ENCODE assay signal across 8 mouse cellular contexts in the genomic region with DNA sequence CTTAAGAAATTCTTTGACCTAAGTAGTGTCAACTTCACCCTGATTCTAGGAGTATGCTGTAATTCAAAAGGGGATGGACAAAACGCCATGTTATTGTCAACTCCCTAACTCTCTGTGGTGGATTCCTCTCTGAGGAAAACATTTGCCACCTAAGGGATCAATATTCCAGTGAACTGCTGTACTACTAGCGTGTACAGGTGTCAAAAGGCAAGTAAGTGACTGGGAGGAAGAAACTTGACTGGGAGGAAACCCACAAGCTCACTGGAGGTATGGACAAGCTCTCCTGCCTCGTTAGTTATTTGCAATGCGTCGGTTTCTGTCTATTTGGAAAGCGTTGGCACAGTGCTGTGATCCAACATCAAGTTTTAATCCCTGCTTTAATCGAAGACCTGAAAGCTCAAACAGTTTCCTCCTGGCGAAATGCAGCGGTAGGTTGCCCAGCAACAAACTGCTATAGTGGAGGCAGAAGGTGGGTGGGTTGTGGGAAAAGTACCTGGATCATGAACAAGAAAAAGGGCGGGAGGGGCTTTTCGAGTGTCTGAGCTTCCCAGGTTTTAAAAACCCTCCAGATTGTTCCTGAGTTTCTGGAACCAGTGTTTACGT. TPM values are rescaled to one million over a fixed set of nuclear protein-coding genes. Genes with fewer than 3 reads are reported as not detected.
DNase-seq lines count a peak whose midpoint lies in the region; ATAC-seq and TF ChIP-seq lines count a peak whose summit lies in the region.

Gene Dpagt1 (plus strand): TSS at position 252 of the 603 bp plus-strand sequence.

- H3K9ac ChIP-seq in kidney, embryonic 14.5 days (ENCODE audit: low read depth, low read length), result peak within 1 kb of the TSS; percentile 87
- peak within 1 kb of the TSS; percentile 87 for H3K9ac ChIP-seq in intestine, postnatal 0 days (ENCODE audit: low read depth, low read length)

- DNase-seq in kidney, postnatal 10 days, result no peak
- DNase-seq in adrenal gland, postnatal 25 days, result no peak
- no peak for DNase-seq in gastrocnemius, postnatal 36 days
- no peak for DNase-seq in cerebellum, adult 9-11 months
- no peak for DNase-seq in kidney, adult 8-10 months

- no peaks in the 10 kb centered on the region for H3K9me3 ChIP-seq in kidney, embryonic 14.5 days (ENCODE audit: control insufficient read depth, low read length)
- no peaks in the 10 kb centered on the region for H3K9me3 ChIP-seq in intestine, postnatal 0 days (ENCODE audit: control insufficient read depth)
- no peaks in the 10 kb centered on the region for H3K9me3 ChIP-seq in megakaryocyte, embryonic 14.5 days

- peaks cover 20% of the 10 kb centered on the region for H3K36me3 ChIP-seq in kidney, embryonic 14.5 days (ENCODE audit: control insufficient read depth, insufficient read depth, low read length)
- peaks cover 6% of the 10 kb centered on the region; the same call in 1 of the 2 replicates for H3K36me3 ChIP-seq in intestine, postnatal 0 days (ENCODE audit: control insufficient read depth, insufficient read depth)
- H3K36me3 ChIP-seq in megakaryocyte, embryonic 14.5 days (replicated peaks; ENCODE audit: low read length), result peaks cover 25% of the 10 kb centered on the region

- no peaks in the 10 kb centered on the region for H3K27me3 ChIP-seq in kidney, embryonic 14.5 days (ENCODE audit: control insufficient read depth, insufficient read depth, low read length)
- H3K27me3 ChIP-seq in intestine, postnatal 0 days (replicated peaks; ENCODE audit: control insufficient read depth, insufficient read depth, low read length), result no peaks in the 10 kb centered on the region
- no peaks in the 10 kb centered on the region for H3K27me3 ChIP-seq in megakaryocyte, embryonic 14.5 days (replicated peaks)

- 0 out of 2 replicates have a peak, but pooled peaks have one; percentile 7 for ATAC-seq in kidney, embryonic 14.5 days (ENCODE audit: low FRiP score, low TSS enrichment)
- ATAC-seq in intestine, postnatal 0 days, result 0 out of 2 replicates have a peak, but pooled peaks have one; percentile 15

- H3K4me2 ChIP-seq in kidney, embryonic 14.5 days (replicated peaks; ENCODE audit: low read depth, low read length), result peak within 1 kb of the TSS; percentile 82
- H3K4me2 ChIP-seq in intestine, postnatal 0 days (replicated peaks; ENCODE audit: low read depth), result peak within 1 kb of the TSS; percentile 76

- 4% methylated on average over 12 of the region's 12 CpGs for WGBS in kidney, embryonic 14.5 days
- 1% methylated on average over 12 of the region's 12 CpGs for WGBS in intestine, postnatal 0 days

- intact Hi-C loops in gastrocnemius, postnatal 36 days (cut with DNase I), result no loop called here

- peak within 1 kb of the TSS; percentile 93 for H3K27ac ChIP-seq in kidney, embryonic 14.5 days (ENCODE audit: low read depth, low read length)
- H3K27ac ChIP-seq in intestine, postnatal 0 days (ENCODE audit: low read depth, low read length), result peak within 1 kb of the TSS; percentile 91

- H3K4me3 ChIP-seq in kidney, embryonic 14.5 days (ENCODE audit: low read length), result peak within 1 kb of the TSS; percentile 70
- H3K4me3 ChIP-seq in intestine, postnatal 0 days (ENCODE audit: low read depth, low read length), result peak within 1 kb of the TSS; percentile 82
- H3K4me3 ChIP-seq in megakaryocyte, embryonic 14.5 days (replicated peaks), result peak within 1 kb of the TSS; percentile 96

- TF ChIP-seq CTCF in intestine, postnatal 0 days (IDR thresholded peaks at IDR 0.05; ENCODE audit: low read depth), result no peak

- peaks cover 11% of the 10 kb centered on the region for H3K4me1 ChIP-seq in kidney, embryonic 14.5 days (ENCODE audit: control insufficient read depth, insufficient read depth, low read length)
- H3K4me1 ChIP-seq in intestine, postnatal 0 days (replicated peaks; ENCODE audit: control insufficient read depth, insufficient read depth, low read length), result no peaks in the 10 kb centered on the region; the same call in none of the 2 replicates
- H3K4me1 ChIP-seq in megakaryocyte, embryonic 14.5 days, result peaks cover 55% of the 10 kb centered on the region

RNA-seq across cellular contexts. Expression of gene Dpagt1, which starts in this region (rescaled TPM):
- 49.6 and 51.9 TPM in 2 replicates for polyA plus RNA-seq in kidney, embryonic 14.5 days (2014; fragmentation: Nextera tagmentation; extraction: Ambion mirVana)
- total RNA-seq in adrenal gland, postnatal 25 days (2021), result 34.3 and 34.5 TPM in 2 replicates
- 10 to 100 TPM; 11.9 to 12.7 TPM for total RNA-seq in gastrocnemius, postnatal 36 days (2021)
- polyA plus RNA-seq in intestine, postnatal 0 days (2015; fragmentation: Nextera tagmentation; extraction: Ambion mirVana), result 23.6 and 25.3 TPM in 2 replicates
- polyA plus RNA-seq in megakaryocyte, embryonic 14.5 days (2012; ENCODE audit: insufficient read depth, low replicate concordance), result 7.1 and 9.5 TPM in 2 replicates
